Mouse (Mus musculus): ENCODE measurements at regions not wholly inside any gene's neighbourhood (a gene's known extent, or its start where the extent isn't known, plus 50 kb on each side); places are given as distances from the start of the nearest gene placed in this dataset.

GRCm38 (mm10) chr3:56965444-56965843, 336.3 kb downstream of the Tm4sf1 start:
- DNase-seq (ENCODE audit: extremely low read depth, low read depth, low spot score): no peak
- Histone ChIP-seq H3K79me2 (ENCODE audit: control insufficient read depth, insufficient read depth, low read length) (no peaks in the 10 kb centered on the region), H3K36me3 (ENCODE audit: control insufficient read depth, insufficient read depth, low read length) (no peaks in the 10 kb centered on the region), H3K27me3 (ENCODE audit: control insufficient read depth, insufficient read depth, low read length) (no peaks in the 10 kb centered on the region), H3K9ac (ENCODE audit: low read depth, low read length) (no peak overlapping the region), H3K4me3 (ENCODE audit: insufficient read depth, low read depth, low read length) (no peak overlapping the region), H3K4me1 (ENCODE audit: control insufficient read depth, insufficient read depth, low read length) (no peaks in the 10 kb centered on the region), H3K27ac (replicated peaks; ENCODE audit: insufficient read depth, low read depth, low read length) (no peak overlapping the region)
- TF ChIP-seq CTCF (IDR thresholded peaks at IDR 0.05; ENCODE audit: low read depth, low read length) (no peak), POLR2A (IDR thresholded peaks at IDR 0.05; ENCODE audit: extremely low read depth, insufficient read depth, low read length) (no peak)
- 73% methylated on average over 2 of the region's 2 CpGs for WGBS

GRCm38 (mm10) chr3:56964156-56964555, 337.6 kb downstream of the Tm4sf1 start:
- Histone ChIP-seq H3K9ac (ENCODE audit: low read depth, low read length) (no peak overlapping the region), H3K4me1 (ENCODE audit: control insufficient read depth, insufficient read depth, low read length) (no peaks in the 10 kb centered on the region), H3K79me2 (ENCODE audit: control insufficient read depth, insufficient read depth, low read length) (no peaks in the 10 kb centered on the region), H3K36me3 (ENCODE audit: control insufficient read depth, insufficient read depth, low read length) (no peaks in the 10 kb centered on the region), H3K27ac (replicated peaks; ENCODE audit: insufficient read depth, low read depth, low read length) (no peak overlapping the region), H3K4me3 (ENCODE audit: insufficient read depth, low read depth, low read length) (no peak overlapping the region), H3K27me3 (ENCODE audit: control insufficient read depth, insufficient read depth, low read length) (no peaks in the 10 kb centered on the region)
- TF ChIP-seq CTCF (IDR thresholded peaks at IDR 0.05; ENCODE audit: low read depth, low read length) (no peak), POLR2A (IDR thresholded peaks at IDR 0.05; ENCODE audit: extremely low read depth, insufficient read depth, low read length) (no peak)
- WGBS: 82% methylated on average over 3 of the region's 3 CpGs
- DNase-seq (ENCODE audit: extremely low read depth, low read depth, low spot score): no peak

GRCm38 (mm10) chr3:56963251-56963650, 338.5 kb downstream of the Tm4sf1 start:
- WGBS: 48% methylated on average over 3 of the region's 3 CpGs

GRCm38 (mm10) chr3:56962248-56963013, 339.4 kb downstream of the Tm4sf1 start:
- DNase-seq (ENCODE audit: extremely low read depth, low read depth, low spot score): no peak
- Histone ChIP-seq H3K27ac (replicated peaks; ENCODE audit: insufficient read depth, low read depth, low read length) (no peak overlapping the region), H3K36me3 (ENCODE audit: control insufficient read depth, insufficient read depth, low read length) (no peaks in the 10 kb centered on the region), H3K9ac (ENCODE audit: low read depth, low read length) (no peak overlapping the region), H3K79me2 (ENCODE audit: control insufficient read depth, insufficient read depth, low read length) (no peaks in the 10 kb centered on the region), H3K27me3 (ENCODE audit: control insufficient read depth, insufficient read depth, low read length) (no peaks in the 10 kb centered on the region), H3K4me3 (ENCODE audit: insufficient read depth, low read depth, low read length) (no peak overlapping the region), H3K4me1 (ENCODE audit: control insufficient read depth, insufficient read depth, low read length) (no peaks in the 10 kb centered on the region)
- TF ChIP-seq POLR2A (IDR thresholded peaks at IDR 0.05; ENCODE audit: extremely low read depth, insufficient read depth, low read length) (no peak), CTCF (IDR thresholded peaks at IDR 0.05; ENCODE audit: low read depth, low read length) (no peak)
- WGBS: 57% methylated on average over 3 of the region's 3 CpGs

More at GRCm38 (mm10) chr3:56963251-56963650, 338.5 kb downstream of the Tm4sf1 start:
- Histone ChIP-seq H3K9ac (ENCODE audit: low read depth, low read length) (no peak overlapping the region), H3K4me3 (ENCODE audit: insufficient read depth, low read depth, low read length) (no peak overlapping the region), H3K36me3 (ENCODE audit: control insufficient read depth, insufficient read depth, low read length) (no peaks in the 10 kb centered on the region), H3K27ac (replicated peaks; ENCODE audit: insufficient read depth, low read depth, low read length) (no peak overlapping the region), H3K79me2 (ENCODE audit: control insufficient read depth, insufficient read depth, low read length) (no peaks in the 10 kb centered on the region), H3K27me3 (ENCODE audit: control insufficient read depth, insufficient read depth, low read length) (no peaks in the 10 kb centered on the region), H3K4me1 (ENCODE audit: control insufficient read depth, insufficient read depth, low read length) (no peaks in the 10 kb centered on the region)
- DNase-seq (ENCODE audit: extremely low read depth, low read depth, low spot score): no peak
- TF ChIP-seq CTCF (IDR thresholded peaks at IDR 0.05; ENCODE audit: low read depth, low read length) (no peak), POLR2A (IDR thresholded peaks at IDR 0.05; ENCODE audit: extremely low read depth, insufficient read depth, low read length) (no peak)

GRCm38 (mm10) chr3:56956978-56957377, 344.8 kb downstream of the Tm4sf1 start:
- no peak for DNase-seq (ENCODE audit: extremely low read depth, low read depth, low spot score)
- H3K79me2 ChIP-seq (ENCODE audit: control insufficient read depth, insufficient read depth, low read length): no peaks in the 10 kb centered on the region
- 95% methylated on average over 2 of the region's 2 CpGs for WGBS
- no peak overlapping the region for H3K4me3 ChIP-seq (ENCODE audit: insufficient read depth, low read depth, low read length)
- H3K36me3 ChIP-seq (ENCODE audit: control insufficient read depth, insufficient read depth, low read length): no peaks in the 10 kb centered on the region
- no peaks in the 10 kb centered on the region for H3K27me3 ChIP-seq (ENCODE audit: control insufficient read depth, insufficient read depth, low read length)
- no peak overlapping the region for H3K9ac ChIP-seq (ENCODE audit: low read depth, low read length)
- no peak overlapping the region for H3K27ac ChIP-seq (replicated peaks; ENCODE audit: insufficient read depth, low read depth, low read length)
- TF ChIP-seq CTCF (IDR thresholded peaks at IDR 0.05; ENCODE audit: low read depth, low read length) (no peak), POLR2A (IDR thresholded peaks at IDR 0.05; ENCODE audit: extremely low read depth, insufficient read depth, low read length) (no peak)
- no peaks in the 10 kb centered on the region for H3K4me1 ChIP-seq (ENCODE audit: control insufficient read depth, insufficient read depth, low read length)

GRCm38 (mm10) chr3:56955799-56956121, 346.0 kb downstream of the Tm4sf1 start:
- 96% methylated on average over 2 of the region's 2 CpGs for WGBS

More at GRCm38 (mm10) chr3:56955799-56956121, 346.0 kb downstream of the Tm4sf1 start:
- H3K27ac ChIP-seq (replicated peaks; ENCODE audit: insufficient read depth, low read depth, low read length): no peak overlapping the region
- no peak overlapping the region for H3K9ac ChIP-seq (ENCODE audit: low read depth, low read length)
- no peak for DNase-seq (ENCODE audit: extremely low read depth, low read depth, low spot score)
- H3K79me2 ChIP-seq (ENCODE audit: control insufficient read depth, insufficient read depth, low read length): no peaks in the 10 kb centered on the region
- no peaks in the 10 kb centered on the region for H3K4me1 ChIP-seq (ENCODE audit: control insufficient read depth, insufficient read depth, low read length)
- no peak overlapping the region for H3K4me3 ChIP-seq (ENCODE audit: insufficient read depth, low read depth, low read length)
- no peaks in the 10 kb centered on the region for H3K36me3 ChIP-seq (ENCODE audit: control insufficient read depth, insufficient read depth, low read length)
- no peaks in the 10 kb centered on the region for H3K27me3 ChIP-seq (ENCODE audit: control insufficient read depth, insufficient read depth, low read length)
- TF ChIP-seq POLR2A (IDR thresholded peaks at IDR 0.05; ENCODE audit: extremely low read depth, insufficient read depth, low read length) (no peak), CTCF (IDR thresholded peaks at IDR 0.05; ENCODE audit: low read depth, low read length) (no peak)

Measured in liver, adult 2 months (tissue).